Mouse (Mus musculus) limb, embryonic 15.5 days (tissue): ENCODE data around the gene Fbxo7. TPM values are rescaled to one million over a fixed set of nuclear protein-coding genes. Genes with fewer than 3 reads are reported as not detected.
"Not testable (repeated sequence)": the region's sequence is repeated elsewhere in the genome, so short reads cannot be mapped to it uniquely, and the experiment has no call there.

Experiments used
- ATAC-seq: fragments of 200-750 bp; cut with Nextera tagmentation; 2 replicates; pipeline ENCODE4 v1.8.0; 2017; ENCODE audit warnings: low read depth, moderate TSS enrichment; ENCODE audit not compliant: insufficient number of reproducible peaks, low FRiP score, low TSS enrichment
- H3K27ac ChIP-seq: fragments of 300-500 bp; sonication (generic); 2 replicates; pipeline ENCODE4 v1.5.1; 2015; ENCODE audit warnings: moderate library complexity, mild to moderate bottlenecking, inconsistent platforms
- H3K27me3 ChIP-seq: fragments of 300-500 bp; sonication (generic); 2 replicates; pipeline ENCODE4 v1.6.1; 2015; ENCODE audit warnings: inconsistent platforms
- H3K36me3 ChIP-seq: fragments of 300-500 bp; sonication (generic); 2 replicates; pipeline ENCODE4 v1.6.1; 2015; ENCODE audit warnings: inconsistent platforms
- H3K4me1 ChIP-seq: fragments of 300-500 bp; sonication (generic); 2 replicates; pipeline ENCODE4 v1.6.1; 2015; ENCODE audit warnings: inconsistent platforms
- H3K4me2 ChIP-seq: fragments of 300-500 bp; sonication (generic); 2 replicates; pipeline ENCODE4 v1.6.1; 2015; ENCODE audit warnings: mild to moderate bottlenecking, inconsistent platforms
- H3K4me3 ChIP-seq: fragments of 300-500 bp; sonication (generic); 2 replicates; pipeline ENCODE4 v1.5.1; 2015; ENCODE audit warnings: mild to moderate bottlenecking, inconsistent platforms
- H3K9ac ChIP-seq: fragments of 300-500 bp; sonication (generic); 2 replicates; pipeline ENCODE4 v1.6.1; 2015; ENCODE audit warnings: inconsistent platforms
- H3K9me3 ChIP-seq: fragments of 300-500 bp; sonication (generic); 2 replicates; pipeline ENCODE4 v1.6.1; 2016; ENCODE audit warnings: inconsistent platforms
- WGBS: fragments of 180-500 bp; shearing (Covaris S2); methylation state at CpG from one replicate; pipeline ENCODE4 v1.1.7; 2015; 5-methylcytosine and 5-hydroxymethylcytosine counted together
- polyA plus RNA-seq: library from polyadenylated mRNA; unstranded; fragments of >200 nt; fragmentation: Nextera tagmentation; extraction: Ambion mirVana; gene quantifications from 2 replicates; pipeline ENCODE4 v1.2.1, GENCODE M21; 2015

Gene Fbxo7
- polyA plus RNA-seq, 1 experiment from 2014 or later = 30.3 TPM

DNA sequence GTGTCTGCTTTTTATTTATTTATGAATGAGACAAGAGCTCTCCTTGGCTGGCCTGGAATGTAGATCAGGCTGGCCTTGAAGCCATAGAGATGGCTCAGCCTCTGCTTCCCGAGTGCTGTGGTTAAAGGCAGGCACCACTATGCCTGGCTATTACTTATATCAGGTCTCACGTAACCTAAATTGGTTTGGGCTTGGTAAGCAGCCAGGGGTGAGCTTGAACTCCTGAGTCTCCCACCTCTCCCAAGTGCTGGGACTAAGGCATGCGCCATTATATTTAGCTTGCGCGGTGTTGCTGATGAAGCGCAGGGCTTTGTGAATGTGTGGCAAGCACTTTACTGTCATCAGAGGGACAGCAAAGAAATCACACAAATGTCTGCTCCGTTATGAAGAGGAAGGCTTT, 4.0 kb upstream of the Fbxo7 start:
- H3K9ac ChIP-seq = no peak overlapping the region
- no peaks in the 10 kb centered on the region for H3K27me3 ChIP-seq
- H3K36me3 ChIP-seq = no peaks in the 10 kb centered on the region
- H3K4me3 ChIP-seq = no peak overlapping the region
- H3K4me2 ChIP-seq = no peak overlapping the region
- H3K9me3 ChIP-seq = no peaks in the 10 kb centered on the region
- ATAC-seq = no peak
- 87% methylated on average over 7 of the region's 7 CpGs for WGBS
- no peak overlapping the region for H3K27ac ChIP-seq
- peaks cover 4% of the 10 kb centered on the region for H3K4me1 ChIP-seq

DNA sequence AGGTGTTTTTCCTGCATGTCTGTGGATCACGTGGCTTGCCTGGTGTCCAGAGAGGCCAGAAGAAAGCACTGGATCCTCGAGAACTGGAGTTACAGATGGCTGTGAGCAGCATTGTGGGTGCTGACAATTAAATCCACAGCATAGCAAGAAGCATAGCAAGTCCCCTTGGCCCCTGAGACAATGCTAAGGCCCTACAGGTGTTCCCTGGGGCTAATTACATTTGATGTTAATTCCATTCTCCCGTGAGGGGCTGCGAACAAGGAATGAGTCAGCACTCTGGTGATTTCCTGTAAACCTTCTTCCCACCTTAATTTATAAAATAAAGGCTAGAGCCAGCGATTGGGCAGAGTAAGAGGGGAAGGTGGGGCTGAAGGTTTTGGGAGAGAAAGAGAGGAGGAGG, 3.0 kb upstream of the Fbxo7 start:
- Histone ChIP-seq H3K9me3 (no peaks in the 10 kb centered on the region), H3K9ac (no peak overlapping the region), H3K4me2 (no peak overlapping the region), H3K4me3 (no peak overlapping the region), H3K27me3 (no peaks in the 10 kb centered on the region), H3K4me1 (peaks cover 7% of the 10 kb centered on the region), H3K36me3 (no peaks in the 10 kb centered on the region), H3K27ac (no peak overlapping the region)
- ATAC-seq = no peak
- WGBS = 27% methylated on average over 5 of the region's 5 CpGs

DNA sequence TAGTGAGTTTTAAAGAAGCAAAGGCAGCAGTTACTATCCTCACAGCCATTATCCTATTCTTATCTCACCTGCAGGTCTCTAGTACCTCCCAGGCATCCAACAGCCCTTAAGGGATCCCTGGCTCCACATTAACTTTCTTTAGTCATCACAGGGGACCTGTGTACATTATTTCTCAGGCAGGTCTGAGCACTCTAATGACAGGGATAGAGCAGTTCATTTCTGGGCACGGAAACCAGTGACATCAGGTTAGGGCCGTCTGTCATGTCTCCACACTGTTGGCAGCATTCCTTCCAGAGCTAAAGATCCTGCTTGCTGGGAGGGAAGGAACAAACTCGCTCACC, 394 bp upstream of the Fbxo7 start:
- Histone ChIP-seq H3K4me3 (peak overlapping the region; percentile 94), H3K4me2 (peak overlapping the region; percentile 34; the same call in 1 of the 2 replicates), H3K9me3 (no peaks in the 10 kb centered on the region), H3K27me3 (no peaks in the 10 kb centered on the region), H3K27ac (no peak overlapping the region), H3K36me3 (0 out of 2 replicates have a peak, but pooled peaks cover 7% of the 10 kb centered on the region), H3K9ac (no peak overlapping the region), H3K4me1 (peaks cover 7% of the 10 kb centered on the region)
- no peak for ATAC-seq
- 0% methylated on average over 3 of the region's 3 CpGs for WGBS

DNA sequence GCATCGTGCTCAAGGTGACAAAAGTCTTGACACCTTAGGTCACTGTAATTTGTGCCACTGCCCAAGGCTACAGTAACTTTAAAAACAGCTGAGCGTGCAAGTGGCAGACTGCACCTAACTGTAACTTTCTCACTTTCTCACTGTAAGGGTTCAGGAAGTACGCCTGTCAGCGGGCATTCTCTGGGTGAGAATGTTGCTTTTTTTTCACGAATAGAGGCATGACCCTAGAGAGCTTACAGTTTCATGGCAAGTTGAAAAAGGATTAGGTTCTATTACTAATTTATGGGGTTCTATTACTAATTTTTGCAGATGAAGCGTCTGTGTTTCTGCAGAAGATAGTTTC, 673 bp downstream of the Fbxo7 start:
- H3K36me3 ChIP-seq = 0 out of 2 replicates have a peak, but pooled peaks cover 7% of the 10 kb centered on the region
- no peaks in the 10 kb centered on the region for H3K9me3 ChIP-seq
- H3K4me3 ChIP-seq = peak overlapping the region; percentile 94
- peak overlapping the region; percentile 93 for H3K27ac ChIP-seq
- peak overlapping the region; percentile 94 for H3K9ac ChIP-seq
- 4% methylated on average over 6 of the region's 6 CpGs for WGBS
- ATAC-seq = no peak
- H3K4me2 ChIP-seq = peak overlapping the region; percentile 66
- peaks cover 7% of the 10 kb centered on the region for H3K4me1 ChIP-seq
- H3K27me3 ChIP-seq = no peaks in the 10 kb centered on the region

DNA sequence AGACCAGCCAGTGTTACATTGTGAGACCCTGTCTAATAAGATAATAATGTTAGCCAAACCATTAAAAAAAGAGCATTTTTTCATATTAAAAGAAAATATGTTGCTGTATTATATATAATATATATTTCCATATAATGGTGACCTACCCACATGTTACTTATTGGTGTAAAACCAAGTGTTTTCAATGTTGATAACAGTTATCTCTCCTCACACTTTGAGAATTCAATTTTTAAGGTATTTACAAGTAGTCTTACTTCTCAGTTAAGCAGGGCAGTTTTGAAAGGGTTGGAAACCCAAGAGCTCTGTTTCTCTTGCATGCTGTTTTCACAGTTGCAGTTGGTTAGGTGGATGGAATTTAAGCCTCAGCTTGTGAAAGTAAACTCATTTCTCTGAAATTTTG, 1.4 kb downstream of the Fbxo7 start:
- Histone ChIP-seq H3K36me3 (0 out of 2 replicates have a peak, but pooled peaks cover 7% of the 10 kb centered on the region), H3K4me3 (peak overlapping the region; percentile 94; the same call in 1 of the 2 replicates), H3K27ac (no peak overlapping the region), H3K9me3 (no peaks in the 10 kb centered on the region), H3K4me2 (peak overlapping the region; percentile 66; the same call in 1 of the 2 replicates), H3K4me1 (peaks cover 7% of the 10 kb centered on the region), H3K27me3 (no peaks in the 10 kb centered on the region), H3K9ac (no peak overlapping the region)
- ATAC-seq = no peak

DNA sequence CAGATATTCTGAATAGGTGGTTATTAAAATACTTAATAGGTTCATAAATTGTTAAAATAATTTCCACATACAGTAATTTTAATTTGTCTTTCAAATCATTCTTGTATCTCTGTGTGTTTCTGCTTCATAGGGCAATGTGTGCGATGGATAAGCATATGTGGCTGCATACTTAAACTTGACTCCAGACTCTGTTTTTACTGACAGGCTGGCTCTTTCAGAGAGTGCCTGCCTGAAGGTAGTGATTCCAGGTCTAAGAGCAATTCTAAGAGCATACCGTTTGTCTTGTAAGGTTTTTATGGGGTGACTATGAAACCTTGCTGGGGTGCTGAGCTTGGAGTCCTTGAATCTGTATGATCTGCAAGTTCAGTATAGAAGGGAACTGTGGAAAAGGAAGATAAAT, 4.1 kb downstream of the Fbxo7 start:
- H3K4me2 ChIP-seq = no peak overlapping the region
- no peak for ATAC-seq
- H3K27ac ChIP-seq = no peak overlapping the region
- WGBS = 57% methylated on average over 2 of the region's 2 CpGs
- no peak overlapping the region for H3K9ac ChIP-seq
- no peak overlapping the region for H3K4me3 ChIP-seq
- peaks cover 7% of the 10 kb centered on the region for H3K4me1 ChIP-seq
- H3K27me3 ChIP-seq = no peaks in the 10 kb centered on the region
- peaks cover 17% of the 10 kb centered on the region for H3K36me3 ChIP-seq
- H3K9me3 ChIP-seq = no peaks in the 10 kb centered on the region

DNA sequence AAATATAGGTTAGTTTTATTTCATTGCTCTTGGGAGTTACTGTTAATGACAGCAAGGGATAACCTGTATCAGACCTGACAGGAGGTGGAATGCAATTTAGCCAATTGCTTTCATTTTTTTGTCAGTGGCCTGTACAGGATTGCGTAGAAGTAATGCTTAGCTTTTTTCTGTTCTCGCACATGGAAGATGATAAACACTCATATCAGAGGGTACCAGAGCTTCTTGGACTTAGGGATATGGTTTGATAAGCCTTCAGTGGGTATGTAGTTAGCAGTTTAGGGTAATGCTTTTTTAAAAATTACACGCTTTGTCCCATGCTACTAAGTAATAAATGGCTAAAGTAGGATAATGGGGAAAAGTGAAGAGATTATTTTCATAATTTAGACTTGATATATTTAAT, 4.6 kb downstream of the Fbxo7 start:
- Histone ChIP-seq H3K9me3 (no peaks in the 10 kb centered on the region), H3K27me3 (no peaks in the 10 kb centered on the region)
- ATAC-seq = no peak

DNA sequence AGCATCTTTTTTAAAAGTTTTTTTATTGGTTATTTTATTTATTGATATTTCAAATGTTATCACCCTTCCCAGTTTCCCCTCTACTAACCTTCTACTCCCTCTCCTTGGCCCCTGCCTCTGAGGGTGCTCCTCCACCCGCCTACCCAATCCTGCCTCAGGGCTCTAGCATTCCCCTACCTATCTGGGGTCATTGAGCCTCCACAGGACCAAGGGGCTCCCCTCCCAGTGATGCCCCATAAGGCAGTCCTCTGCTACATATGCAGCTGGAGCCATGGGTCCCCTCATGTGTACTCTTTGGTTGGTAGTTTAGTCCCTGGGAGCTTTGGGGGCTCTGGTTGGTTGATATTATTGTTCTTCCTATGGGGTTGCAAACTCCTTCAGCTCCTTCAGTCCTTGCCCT, 5.0 kb downstream of the Fbxo7 start:
- H3K9me3 ChIP-seq, H3K27ac ChIP-seq, H3K9ac ChIP-seq, H3K4me3 ChIP-seq, H3K27me3 ChIP-seq, H3K4me1 ChIP-seq, ATAC-seq, H3K4me2 ChIP-seq: not testable (repeated sequence)
- peaks cover 21% of the 10 kb centered on the region for H3K36me3 ChIP-seq
- WGBS = 75% methylated on average over 1 of the region's 1 CpGs

More for the DNA sequence above, 4.6 kb downstream of the Fbxo7 start:
- no peak overlapping the region for H3K4me3 ChIP-seq
- no peak overlapping the region for H3K4me2 ChIP-seq
- no peak overlapping the region for H3K27ac ChIP-seq
- no peak overlapping the region for H3K9ac ChIP-seq
- H3K36me3 ChIP-seq = peaks cover 21% of the 10 kb centered on the region
- peaks cover 5% of the 10 kb centered on the region for H3K4me1 ChIP-seq
- WGBS = 91% methylated on average over 3 of the region's 3 CpGs

DNA sequence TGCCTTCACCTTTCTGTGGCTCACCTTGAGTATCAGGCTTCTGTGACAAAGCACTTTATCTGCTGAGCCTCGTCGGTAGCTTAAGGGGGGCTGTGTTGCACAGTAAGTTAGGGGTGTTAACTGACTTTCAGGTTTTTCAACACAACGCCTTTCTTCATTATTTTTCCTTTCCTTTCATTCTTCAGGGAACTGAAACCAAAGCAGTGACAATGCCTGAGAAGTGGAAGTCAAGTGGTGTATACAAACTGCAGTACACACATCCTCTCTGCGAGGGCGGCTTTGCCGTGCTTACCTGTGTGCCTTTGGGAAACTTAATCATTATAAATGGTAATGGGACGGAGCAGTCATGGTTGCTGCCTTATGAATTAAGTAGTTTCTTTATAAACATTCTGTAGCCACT, 9.0 kb downstream of the Fbxo7 start:
- peaks cover 14% of the 10 kb centered on the region for H3K36me3 ChIP-seq
- no peaks in the 10 kb centered on the region for H3K27me3 ChIP-seq
- no peaks in the 10 kb centered on the region for H3K9me3 ChIP-seq
- no peak overlapping the region for H3K27ac ChIP-seq
- WGBS = 89% methylated on average over 7 of the region's 7 CpGs
- H3K4me2 ChIP-seq = no peak overlapping the region
- H3K9ac ChIP-seq = no peak overlapping the region
- H3K4me3 ChIP-seq = no peak overlapping the region
- 0 out of 2 replicates have a peak, but pooled peaks cover 2% of the 10 kb centered on the region for H3K4me1 ChIP-seq
- ATAC-seq = no peak

DNA sequence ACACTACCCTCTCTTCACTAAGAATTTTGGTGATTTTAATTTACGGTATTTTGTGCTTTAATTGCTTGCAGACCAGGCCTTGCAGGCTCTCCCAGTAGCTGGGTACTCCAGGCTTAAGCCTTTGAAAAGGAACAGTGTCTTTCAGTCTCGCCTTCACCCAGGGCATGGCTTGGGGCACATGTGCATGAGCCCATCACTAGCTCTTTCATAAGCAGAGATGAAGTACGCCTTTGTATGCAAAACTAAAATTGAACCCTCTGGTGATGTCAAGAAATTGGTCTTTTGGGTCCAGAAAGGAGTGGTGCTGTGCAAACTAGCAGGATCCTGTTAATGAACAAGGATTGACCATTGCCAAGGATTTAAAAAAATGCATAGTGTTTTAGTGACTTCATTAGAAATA, 10.7 kb downstream of the Fbxo7 start:
- ATAC-seq = peak; percentile 65; the same call in 1 of the 2 replicates
- Histone ChIP-seq H3K9ac (no peak overlapping the region), H3K4me1 (0 out of 2 replicates have a peak, but pooled peaks cover 2% of the 10 kb centered on the region), H3K4me3 (no peak overlapping the region), H3K9me3 (no peaks in the 10 kb centered on the region), H3K36me3 (peaks cover 18% of the 10 kb centered on the region), H3K27me3 (no peaks in the 10 kb centered on the region), H3K4me2 (no peak overlapping the region), H3K27ac (peak overlapping the region; percentile 57)
- WGBS = 45% methylated on average over 3 of the region's 3 CpGs

DNA sequence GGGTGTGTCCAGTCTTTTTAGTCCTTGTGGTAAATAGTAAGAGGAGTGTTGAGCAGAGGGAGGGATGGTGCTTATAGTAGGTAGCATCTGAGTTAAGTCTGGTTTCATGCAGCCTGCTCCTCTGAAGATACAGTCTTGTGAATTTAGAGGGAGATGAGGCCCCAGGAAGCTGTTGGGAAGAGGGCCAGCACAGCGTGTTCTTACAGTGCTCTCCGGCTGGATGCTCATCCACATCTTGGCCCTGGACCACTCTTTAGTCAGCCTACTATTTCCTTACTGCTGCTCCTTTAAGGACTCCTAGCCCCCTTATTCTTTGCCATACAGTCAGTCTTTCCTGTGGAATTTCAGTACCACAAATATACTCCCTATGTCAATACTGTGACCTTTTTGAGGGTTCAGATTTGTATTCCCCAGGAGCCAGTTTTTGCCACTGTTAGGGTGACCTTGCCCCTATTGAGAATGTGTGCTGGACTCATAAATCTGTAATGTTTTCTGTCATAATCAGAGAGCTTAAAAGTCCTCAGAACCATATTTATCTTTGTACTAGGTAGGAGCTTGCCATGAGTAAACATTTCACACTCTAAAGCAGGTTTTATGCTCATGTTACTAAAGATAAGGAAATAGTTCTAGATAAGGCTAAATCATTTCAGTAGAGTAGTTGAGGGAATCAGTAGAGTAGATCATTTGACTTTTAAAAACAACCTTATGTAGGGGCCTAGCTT, 12.4 kb downstream of the Fbxo7 start:
- no peak for ATAC-seq
- Histone ChIP-seq H3K27me3 (no peaks in the 10 kb centered on the region), H3K4me2 (no peak overlapping the region), H3K9me3 (no peaks in the 10 kb centered on the region), H3K4me1 (0 out of 2 replicates have a peak, but pooled peaks cover 2% of the 10 kb centered on the region), H3K4me3 (no peak overlapping the region), H3K27ac (no peak overlapping the region), H3K36me3 (peaks cover 20% of the 10 kb centered on the region), H3K9ac (no peak overlapping the region)
- 59% methylated on average over 2 of the region's 2 CpGs for WGBS

DNA sequence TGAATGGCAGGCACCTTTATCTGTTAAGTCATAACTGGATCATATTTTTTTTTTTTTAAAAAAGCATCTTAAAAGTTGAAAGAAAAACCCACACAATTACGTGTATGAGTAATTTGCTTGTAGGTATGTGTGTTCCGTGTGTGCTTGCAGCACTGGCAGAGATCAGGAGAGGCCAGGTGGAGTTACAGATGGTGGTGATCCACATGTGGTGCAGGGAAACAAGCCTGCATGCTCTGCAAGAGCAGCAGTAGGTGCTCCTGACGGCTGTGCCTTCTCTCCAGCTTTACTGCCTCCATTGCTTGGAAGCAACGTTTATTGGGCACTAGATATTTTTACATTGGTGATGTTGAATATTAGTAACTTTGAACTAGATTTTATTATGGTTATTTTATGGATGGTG, 21.9 kb downstream of the Fbxo7 start:
- Histone ChIP-seq H3K4me3 (no peak overlapping the region), H3K9me3 (no peaks in the 10 kb centered on the region), H3K27me3 (no peaks in the 10 kb centered on the region), H3K4me1 (no peaks in the 10 kb centered on the region), H3K36me3 (peaks cover 35% of the 10 kb centered on the region), H3K4me2 (no peak overlapping the region), H3K27ac (no peak overlapping the region), H3K9ac (no peak overlapping the region)
- no peak for ATAC-seq
- 49% methylated on average over 4 of the region's 4 CpGs for WGBS

DNA sequence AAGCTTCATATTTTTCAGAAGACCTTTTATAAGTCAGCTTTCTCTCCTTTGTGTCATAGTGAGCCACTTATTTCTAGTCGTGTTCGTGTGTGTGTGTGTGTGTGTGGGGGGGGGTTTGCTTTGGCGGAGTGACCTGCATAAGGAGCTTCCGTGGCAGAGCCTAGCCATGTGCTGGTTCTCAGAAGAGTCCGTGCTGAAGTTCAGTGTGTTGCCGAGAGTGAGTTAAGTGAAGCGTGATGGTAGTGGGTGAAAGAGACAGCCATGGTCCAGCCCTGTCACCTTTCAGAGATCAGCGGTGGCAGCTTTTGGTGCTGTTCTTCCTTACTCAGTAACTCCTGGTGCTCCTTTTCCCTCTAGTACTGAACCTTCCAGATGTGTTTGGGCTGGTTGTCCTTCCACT, 22.3 kb downstream of the Fbxo7 start:
- no peaks in the 10 kb centered on the region for H3K27me3 ChIP-seq
- H3K9me3 ChIP-seq = no peaks in the 10 kb centered on the region
- H3K9ac ChIP-seq = no peak overlapping the region
- no peak overlapping the region for H3K4me3 ChIP-seq
- H3K4me1 ChIP-seq = no peaks in the 10 kb centered on the region
- H3K4me2 ChIP-seq = no peak overlapping the region
- WGBS = 88% methylated on average over 8 of the region's 8 CpGs
- peaks cover 35% of the 10 kb centered on the region for H3K36me3 ChIP-seq
- H3K27ac ChIP-seq = no peak overlapping the region
- ATAC-seq = no peak
